Mouse (Mus musculus) CH12.LX (cell line): ENCODE results near the gene Chat.

Experiments used
- CTCF ChIP-seq, 2 experiments: IDR thresholded peaks in 1 of 2; conservative IDR thresholded peaks in 1 of 2; 2 replicates each; pipeline ENCODE4 v1.5.1; 2011 to 2012; ENCODE audit warnings: low read depth in 2 of 2, low read length in 2 of 2, improper control_type of control experiment in 1 of 2, inconsistent platforms in 1 of 2, mild to moderate bottlenecking in 1 of 2, moderate library complexity in 1 of 2
- EP300 ChIP-seq: IDR thresholded peaks from 2 replicates; pipeline ENCODE4 v1.6.1; 2011; ENCODE audit warnings: low read length, improper control_type of control experiment
- NRF1 ChIP-seq: IDR thresholded peaks from 2 replicates; pipeline ENCODE4 v1.6.1; 2014; ENCODE audit warnings: low read depth, mild to moderate bottlenecking, inconsistent platforms, low read length, improper control_type of control experiment, moderate library complexity
- POLR2A ChIP-seq: IDR thresholded peaks from 2 replicates; pipeline ENCODE4 v1.6.1; 2011; ENCODE audit warnings: low read depth, mild to moderate bottlenecking, improper control_type of control experiment, low read length
- USF2 ChIP-seq: conservative IDR thresholded peaks from 2 replicates; pipeline ENCODE4 v1.6.1; 2011; ENCODE audit warnings: low read depth, low read length, improper control_type of control experiment

DNA sequence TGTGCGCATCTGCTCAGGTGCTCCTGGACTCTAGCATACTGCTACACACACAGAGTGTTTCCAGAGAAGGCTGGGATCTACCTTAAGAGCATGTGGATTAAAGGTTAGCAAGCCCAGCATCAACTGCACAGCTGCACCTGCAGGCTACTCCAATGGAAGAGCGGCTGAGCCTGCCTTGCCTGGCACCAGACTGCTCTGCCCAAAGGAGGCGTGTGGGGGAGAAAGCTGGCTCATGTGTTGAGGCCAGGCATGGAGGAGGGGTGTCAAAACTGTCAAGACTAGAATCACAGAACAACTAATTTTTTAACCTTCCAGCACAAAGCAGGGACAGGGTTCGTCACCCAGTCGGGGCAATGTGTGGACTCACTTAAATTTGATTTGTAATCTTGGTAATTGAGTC is 53.7 kb downstream of the Chat start:
- TF ChIP-seq POLR2A (no peak), NRF1 (no peak), CTCF (conservative IDR thresholded peaks at IDR 0.05 in 1 of 2, IDR thresholded peaks at IDR 0.05 in 1 of 2; ENCODE audit: low read depth in 2 of 2, low read length in 2 of 2) (no peak), EP300 (no peak), USF2 (no peak)
